Mouse (Mus musculus) lung, embryonic 14.5 days (tissue): Measurements from ENCODE around the gene Zfp626. TPM values are rescaled to one million over a fixed set of nuclear protein-coding genes. Genes with fewer than 3 reads are reported as not detected.

Experiments
- polyA plus RNA-seq: library from polyadenylated mRNA; unstranded; fragments of >200 nt; fragmentation: Nextera tagmentation; extraction: Ambion mirVana; gene quantifications from 2 replicates; pipeline ENCODE4 v1.2.1, GENCODE M21; 2014

Gene Zfp626
- polyA plus RNA-seq, 1 experiment from 2014 or later, result 2.1 TPM

Other genes starting within 250 kb of the Zfp626 start
- 92.6 and 98.9 TPM in 2 replicates for gene Akt2, start 215.6 kb upstream of the Zfp626 start, polyA plus RNA-seq
- gene Ttc9b, start 153.3 kb upstream of the Zfp626 start, polyA plus RNA-seq, result 0.32 and 0.41 TPM in 2 replicates
- gene Map3k10, start 132.6 kb upstream of the Zfp626 start, polyA plus RNA-seq, result 6.9 and 7.3 TPM in 2 replicates
- 3.6 and 5.5 TPM in 2 replicates for gene Zfp607b, start 117.9 kb upstream of the Zfp626 start, polyA plus RNA-seq
- 37.5 and 39.3 TPM in 2 replicates for gene Zfp60, start 75.8 kb upstream of the Zfp626 start, polyA plus RNA-seq
- gene Zfp59, start 31.4 kb downstream of the Zfp626 start, polyA plus RNA-seq, result 9.9 and 10.2 TPM in 2 replicates
- 3.8 and 3.9 TPM in 2 replicates for gene Zfp607a, start 50.3 kb downstream of the Zfp626 start, polyA plus RNA-seq
- gene Zfp974, start 122.3 kb downstream of the Zfp626 start, polyA plus RNA-seq, result 10.1 TPM in 2 replicates
- 16.2 and 17.5 TPM in 2 replicates for gene Zfp780b, start 172.0 kb downstream of the Zfp626 start, polyA plus RNA-seq
- gene Zfp850, start 206.9 kb downstream of the Zfp626 start, polyA plus RNA-seq, result 6.0 and 6.6 TPM in 2 replicates
- gene Psmc4, start 242.9 kb downstream of the Zfp626 start, polyA plus RNA-seq, result 300 and 307 TPM in 2 replicates